Mouse (Mus musculus) embryonic facial prominence, embryonic 14.5 days (tissue): ENCODE results near the gene Crygd. TPM values are rescaled to one million over a fixed set of nuclear protein-coding genes. Genes with fewer than 3 reads are reported as not detected.

ENCODE experiments used
- ATAC-seq: fragments of 200-750 bp; cut with Nextera tagmentation; 2 replicates; pipeline ENCODE4 v1.8.0; 2017; ENCODE audit warnings: low read depth, moderate number of reproducible peaks, moderate TSS enrichment
- DNase-seq: peaks from one replicate; pipeline ENCODE4 v3.0.0-alpha.2; 2015; ENCODE audit warnings: low spot score
- H3K27ac ChIP-seq: fragments of 300-500 bp; sonication (generic); replicated peaks from 2 replicates; pipeline ENCODE4 v1.5.1; 2014; ENCODE audit warnings: low read depth, mild to moderate bottlenecking, low read length, moderate library complexity
- H3K27me3 ChIP-seq: fragments of 300-500 bp; sonication (generic); replicated peaks from 2 replicates; pipeline ENCODE4 v1.6.1; 2014; ENCODE audit warnings: low read length; ENCODE audit not compliant: control insufficient read depth, insufficient read depth
- H3K36me3 ChIP-seq: fragments of 300-500 bp; sonication (generic); 2 replicates; pipeline ENCODE4 v1.6.1; 2014; ENCODE audit warnings: low read length, mixed read lengths; ENCODE audit not compliant: control insufficient read depth, insufficient read depth
- H3K4me1 ChIP-seq: fragments of 300-500 bp; sonication (generic); 2 replicates; pipeline ENCODE4 v1.6.1; 2014; ENCODE audit warnings: antibody characterized with exemption, low read length; ENCODE audit not compliant: control insufficient read depth, insufficient read depth
- H3K4me2 ChIP-seq: fragments of 300-500 bp; sonication (generic); 2 replicates; pipeline ENCODE4 v1.6.1; 2014; ENCODE audit warnings: low read depth, mild to moderate bottlenecking, low read length, moderate library complexity, mixed read lengths
- H3K4me3 ChIP-seq: fragments of 300-500 bp; sonication (generic); 2 replicates; pipeline ENCODE4 v1.5.1; 2014; ENCODE audit warnings: low read depth, mild to moderate bottlenecking, low read length
- H3K9ac ChIP-seq: fragments of 300-500 bp; sonication (generic); 2 replicates; pipeline ENCODE4 v1.6.1; 2014; ENCODE audit warnings: low read depth, mild to moderate bottlenecking, low read length, moderate library complexity, mixed read lengths
- H3K9me3 ChIP-seq: fragments of 300-500 bp; sonication (generic); 2 replicates; pipeline ENCODE4 v1.6.1; 2016; ENCODE audit warnings: low read length; ENCODE audit not compliant: control insufficient read depth
- WGBS: fragments of 180-500 bp; shearing (Covaris S2); extraction: QIAGEN DNeasy Blood & Tissue Kit; methylation state at CpG from one replicate; pipeline ENCODE4 v1.1.7; 2014; 5-methylcytosine and 5-hydroxymethylcytosine counted together
- polyA plus RNA-seq: library from polyadenylated mRNA; unstranded; fragments of >200 nt; fragmentation: Nextera tagmentation; extraction: Ambion mirVana; gene quantifications from 2 replicates; pipeline ENCODE4 v1.2.1, GENCODE M21; 2014

The Crygd gene
- polyA plus RNA-seq, 1 experiment from 2014 or later, result not detected

- Histone ChIP-seq H3K4me1 (no peaks in the 10 kb centered on the region), H3K4me3 (no peak overlapping the region), H3K36me3 (no peaks in the 10 kb centered on the region), H3K27me3 (no peaks in the 10 kb centered on the region), H3K27ac (no peak overlapping the region), H3K9ac (no peak overlapping the region), H3K9me3 (no peaks in the 10 kb centered on the region), H3K4me2 (peak overlapping the region; percentile 15; the same call in 1 of the 2 replicates)
- peak; percentile 74; the same call in 1 of the 2 replicates for ATAC-seq
- WGBS, result 20% methylated on average over 3 of the region's 3 CpGs
- peak; percentile 31 for DNase-seq
Measured at GRCm38 (mm10) chr1:65035513-65035912, 27.7 kb downstream of the Crygd start.

- H3K4me3 ChIP-seq, result no peak within 1 kb of the TSS
- H3K4me2 ChIP-seq, result no peak within 1 kb of the TSS
- ATAC-seq (no peak), DNase-seq (no peak)
- no peak within 1 kb of the TSS for H3K9ac ChIP-seq
- no peaks in the 10 kb centered on the region for H3K9me3 ChIP-seq
- H3K4me1 ChIP-seq, result no peaks in the 10 kb centered on the region
- H3K36me3 ChIP-seq, result no peaks in the 10 kb centered on the region
- no peaks in the 10 kb centered on the region for H3K27me3 ChIP-seq
- H3K27ac ChIP-seq, result no peak within 1 kb of the TSS
Measured at GRCm38 (mm10) chr1:65032641-65033040, 30.6 kb downstream of the Crygd start, which contains the start of gene Akr1cl. TSS of gene Akr1cl (minus strand) at chr1:65032759.

- WGBS, result 55% methylated on average over 9 of the region's 9 CpGs
- Histone ChIP-seq H3K9ac (no peak overlapping the region), H3K36me3 (no peaks in the 10 kb centered on the region), H3K4me1 (no peaks in the 10 kb centered on the region), H3K4me2 (no peak overlapping the region), H3K27me3 (no peaks in the 10 kb centered on the region), H3K4me3 (no peak overlapping the region), H3K9me3 (no peaks in the 10 kb centered on the region), H3K27ac (no peak overlapping the region)
- DNase-seq (peak; percentile 9), ATAC-seq (no peak)
Measured at GRCm38 (mm10) chr1:65028206-65028605, 35.0 kb downstream of the Crygd start.

- H3K9ac ChIP-seq, result no peak overlapping the region
- H3K27me3 ChIP-seq, result no peaks in the 10 kb centered on the region
- no peak overlapping the region for H3K4me2 ChIP-seq
- H3K4me1 ChIP-seq, result no peaks in the 10 kb centered on the region
- H3K4me3 ChIP-seq, result no peak overlapping the region
- H3K27ac ChIP-seq, result no peak overlapping the region
- 80% methylated on average over 4 of the region's 4 CpGs for WGBS
- H3K36me3 ChIP-seq, result no peaks in the 10 kb centered on the region
- ATAC-seq, result no peak
- DNase-seq, result no peak
- no peaks in the 10 kb centered on the region for H3K9me3 ChIP-seq
Measured at GRCm38 (mm10) chr1:65012726-65013125, 50.5 kb downstream of the Crygd start.

Other genes with a start within 250 kb of the Crygd start
- gene Plekhm3, start 106.6 kb downstream of the Crygd start, polyA plus RNA-seq, result 5.6 and 6.0 TPM in 2 replicates
- gene Akr1cl, start 30.7 kb downstream of the Crygd start, polyA plus RNA-seq, result 0.17 and 0.25 TPM in 2 replicates
- gene Cryge, start 12.3 kb downstream of the Crygd start, polyA plus RNA-seq, result 0.29 TPM in 1 of 2 replicates, not detected in the other
- gene Crygc, start 10.2 kb upstream of the Crygd start, polyA plus RNA-seq, result 0.37 TPM in 1 of 2 replicates, not detected in the other
- 0.35 TPM in 1 of 2 replicates, not detected in the other for gene Crygb, start 18.8 kb upstream of the Crygd start, polyA plus RNA-seq
- gene Cryga, start 39.9 kb upstream of the Crygd start, polyA plus RNA-seq, result not detected in 2 replicates
- gene Gm28845, start 56.1 kb upstream of the Crygd start, polyA plus RNA-seq, result not detected in 2 replicates
- gene D630023F18Rik, start 59.8 kb upstream of the Crygd start, polyA plus RNA-seq, result 0.31 and 0.64 TPM in 2 replicates
- 145 and 165 TPM in 2 replicates for gene Idh1, start 123.0 kb upstream of the Crygd start, polyA plus RNA-seq
- gene Pikfyve, start 123.2 kb upstream of the Crygd start, polyA plus RNA-seq, result 14.8 and 14.9 TPM in 2 replicates
- gene Pth2r, start 218.6 kb upstream of the Crygd start, polyA plus RNA-seq, result 0.10 and 0.18 TPM in 2 replicates